Mouse (Mus musculus) limb, embryonic 12.5 days (tissue): ENCODE data around the gene Rps6kl1. TPM values are rescaled to one million over a fixed set of nuclear protein-coding genes. Genes with fewer than 3 reads are reported as not detected.

Source experiments
- ATAC-seq: fragments of 200-750 bp; cut with Nextera tagmentation; 2 replicates; pipeline ENCODE4 v1.8.0; 2017; ENCODE audit warnings: low read depth, moderate TSS enrichment; ENCODE audit not compliant: insufficient number of reproducible peaks, insufficient read depth, low FRiP score, low TSS enrichment
- H3K27ac ChIP-seq: fragments of 300-500 bp; sonication (generic); 2 replicates; pipeline ENCODE4 v1.5.1; 2016; ENCODE audit warnings: mild to moderate bottlenecking, moderate library complexity
- H3K27me3 ChIP-seq: fragments of 300-500 bp; sonication (generic); 2 replicates; pipeline ENCODE4 v1.6.1; 2016; ENCODE audit warnings: mild to moderate bottlenecking, moderate library complexity
- H3K36me3 ChIP-seq: fragments of 300-500 bp; sonication (generic); 2 replicates; pipeline ENCODE4 v1.6.1; 2016; ENCODE audit warnings: mild to moderate bottlenecking, moderate library complexity
- H3K4me1 ChIP-seq: fragments of 300-500 bp; sonication (generic); replicated peaks from 2 replicates; pipeline ENCODE4 v1.6.1; 2016
- H3K4me2 ChIP-seq: fragments of 300-500 bp; sonication (generic); 2 replicates; pipeline ENCODE4 v1.6.1; 2016; ENCODE audit warnings: mild to moderate bottlenecking, moderate library complexity
- H3K4me3 ChIP-seq: fragments of 300-500 bp; sonication (generic); replicated peaks from 2 replicates; pipeline ENCODE4 v1.5.1; 2016; ENCODE audit warnings: mild to moderate bottlenecking
- H3K9ac ChIP-seq: fragments of 300-500 bp; sonication (generic); replicated peaks from 2 replicates; pipeline ENCODE4 v1.6.1; 2016; ENCODE audit warnings: mild to moderate bottlenecking, moderate library complexity
- H3K9me3 ChIP-seq: fragments of 300-500 bp; sonication (generic); 2 replicates; pipeline ENCODE4 v1.6.1; 2016; ENCODE audit warnings: mild to moderate bottlenecking, moderate library complexity
- WGBS: fragments of 180-500 bp; shearing (Covaris S2); methylation state at CpG from one replicate; pipeline ENCODE4 v1.1.7; 2016; 5-methylcytosine and 5-hydroxymethylcytosine counted together
- polyA plus RNA-seq: library from polyadenylated mRNA; unstranded; fragments of >200 nt; fragmentation: Nextera tagmentation; extraction: Ambion mirVana; gene quantifications from 2 replicates; pipeline ENCODE4 v1.2.1, GENCODE M21; 2016

Rps6kl1 gene
- polyA plus RNA-seq, 1 experiment from 2014 or later = 0.56 TPM

DNA sequence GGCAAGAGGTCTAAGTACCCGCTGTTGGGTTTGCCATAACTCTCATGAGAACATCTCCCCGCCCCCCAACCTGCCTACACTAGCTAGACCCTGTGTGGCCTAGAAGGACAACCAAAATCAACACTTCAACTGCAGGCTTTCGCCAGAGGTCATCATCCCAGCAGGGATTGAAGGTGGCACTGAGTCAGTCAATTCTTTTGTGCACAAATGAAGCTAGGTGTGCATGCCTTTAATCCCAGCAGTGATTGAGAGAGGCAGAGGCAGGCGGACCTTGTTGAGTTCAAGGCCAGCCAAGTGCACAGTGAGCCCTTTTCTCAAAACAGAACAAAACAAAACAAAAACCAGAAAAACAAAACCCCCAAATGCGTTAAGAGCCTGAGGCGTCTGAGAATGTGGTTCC lies 10.0 kb downstream of the Rps6kl1 start:
- no peaks in the 10 kb centered on the region for H3K36me3 ChIP-seq
- H3K4me2 ChIP-seq = no peak overlapping the region
- no peak overlapping the region for H3K9ac ChIP-seq
- no peak overlapping the region for H3K4me3 ChIP-seq
- peaks cover 7% of the 10 kb centered on the region for H3K4me1 ChIP-seq
- no peaks in the 10 kb centered on the region for H3K9me3 ChIP-seq
- WGBS = 82% methylated on average over 6 of the region's 6 CpGs
- peaks cover 26% of the 10 kb centered on the region for H3K27me3 ChIP-seq
- ATAC-seq = no peak
- no peak overlapping the region for H3K27ac ChIP-seq

GRCm38 (mm10) chr12:85140036-85140701 lies 10.9 kb downstream of the Rps6kl1 start:
- no peak for ATAC-seq
- H3K4me1 ChIP-seq = 0 out of 2 replicates have a peak, but pooled peaks cover 6% of the 10 kb centered on the region
- WGBS = 48% methylated on average over 18 of the region's 18 CpGs
- H3K4me3 ChIP-seq = no peak overlapping the region
- H3K4me2 ChIP-seq = 0 out of 2 replicates have a peak overlapping the region, but pooled peaks have one; percentile 9
- no peak overlapping the region for H3K27ac ChIP-seq
- peaks cover 8% of the 10 kb centered on the region for H3K36me3 ChIP-seq
- H3K9ac ChIP-seq = no peak overlapping the region; the same call in 1 of the 2 replicates
- peaks cover 26% of the 10 kb centered on the region for H3K27me3 ChIP-seq
- no peaks in the 10 kb centered on the region for H3K9me3 ChIP-seq

DNA sequence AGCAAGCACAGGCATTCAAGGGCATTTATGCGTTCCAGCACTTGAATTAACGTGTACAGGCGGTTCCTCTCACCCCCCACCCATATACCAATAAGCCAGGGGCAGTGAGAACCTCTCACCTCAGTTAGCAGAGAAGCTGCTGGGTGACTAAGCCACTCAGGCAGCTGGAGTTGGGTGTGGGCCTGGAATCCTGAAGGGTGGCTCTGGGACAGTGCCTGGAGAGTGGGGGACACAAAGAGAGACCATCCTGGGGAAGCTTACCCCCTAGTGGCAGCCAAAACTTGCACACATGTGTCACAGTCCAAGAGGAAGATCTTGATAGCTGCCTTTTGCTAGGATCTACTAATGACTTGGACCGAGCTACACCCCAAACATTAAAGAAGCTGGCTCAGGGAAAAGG lies 14.4 kb downstream of the Rps6kl1 start:
- 83% methylated on average over 4 of the region's 4 CpGs for WGBS
- H3K9me3 ChIP-seq = no peaks in the 10 kb centered on the region
- H3K4me2 ChIP-seq = no peak overlapping the region
- peaks cover 24% of the 10 kb centered on the region for H3K27me3 ChIP-seq
- no peak overlapping the region for H3K4me3 ChIP-seq
- H3K27ac ChIP-seq = no peak overlapping the region
- ATAC-seq = no peak
- 0 out of 2 replicates have a peak, but pooled peaks cover 6% of the 10 kb centered on the region for H3K4me1 ChIP-seq
- peaks cover 39% of the 10 kb centered on the region for H3K36me3 ChIP-seq
- H3K9ac ChIP-seq = no peak overlapping the region

GRCm38 (mm10) chr12:85135513-85136470 lies 15.3 kb downstream of the Rps6kl1 start:
- Histone ChIP-seq H3K4me2 (no peak overlapping the region), H3K9ac (no peak overlapping the region), H3K27me3 (peaks cover 21% of the 10 kb centered on the region), H3K36me3 (peaks cover 47% of the 10 kb centered on the region), H3K27ac (peak overlapping the region; percentile 23; the same call in 1 of the 2 replicates), H3K4me3 (no peak overlapping the region), H3K9me3 (no peaks in the 10 kb centered on the region), H3K4me1 (0 out of 2 replicates have a peak, but pooled peaks cover 6% of the 10 kb centered on the region)
- no peak for ATAC-seq
- 80% methylated on average over 19 of the region's 19 CpGs for WGBS

DNA sequence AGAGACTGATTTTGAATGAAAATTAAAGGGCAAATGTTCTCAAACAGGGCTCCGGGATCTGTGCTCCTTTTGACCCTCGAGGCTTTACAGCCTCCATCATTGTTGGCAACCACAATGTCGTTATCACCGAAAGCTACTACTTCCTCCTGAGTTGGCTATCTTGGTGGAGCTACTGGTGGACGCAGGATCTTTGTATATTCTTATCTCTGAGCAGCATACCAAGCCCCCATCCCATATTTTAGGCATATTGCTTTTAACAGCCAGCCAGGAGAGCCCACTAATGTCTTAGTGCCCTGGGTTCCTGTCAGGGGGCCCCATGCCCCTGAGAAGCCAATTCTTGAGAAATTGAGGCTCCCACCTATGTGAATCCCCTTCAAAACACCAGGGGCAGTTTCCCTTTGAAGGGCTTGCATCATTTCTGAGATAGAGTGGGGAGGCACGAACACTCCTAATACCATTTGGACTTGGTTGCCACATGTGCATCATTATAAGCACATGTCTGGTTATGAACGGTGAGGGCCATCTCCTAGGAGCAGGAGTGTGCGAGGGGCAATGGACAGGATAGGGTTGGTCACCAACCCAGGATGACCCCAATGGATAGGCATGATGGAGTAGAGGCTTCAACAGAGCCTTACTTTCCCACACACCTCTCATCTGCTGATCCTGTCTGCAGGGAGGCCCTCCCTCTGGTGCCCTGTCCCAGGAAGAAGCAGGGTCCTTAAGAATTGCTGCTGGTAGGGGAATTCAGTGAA lies 16.8 kb downstream of the Rps6kl1 start:
- Histone ChIP-seq H3K36me3 (peaks cover 63% of the 10 kb centered on the region), H3K9ac (no peak overlapping the region), H3K4me2 (no peak overlapping the region), H3K4me1 (0 out of 2 replicates have a peak, but pooled peaks cover 6% of the 10 kb centered on the region), H3K27ac (no peak overlapping the region), H3K9me3 (no peaks in the 10 kb centered on the region), H3K4me3 (no peak overlapping the region), H3K27me3 (peaks cover 6% of the 10 kb centered on the region; the same call in 1 of the 2 replicates)
- ATAC-seq = no peak
- 86% methylated on average over 8 of the region's 8 CpGs for WGBS

DNA sequence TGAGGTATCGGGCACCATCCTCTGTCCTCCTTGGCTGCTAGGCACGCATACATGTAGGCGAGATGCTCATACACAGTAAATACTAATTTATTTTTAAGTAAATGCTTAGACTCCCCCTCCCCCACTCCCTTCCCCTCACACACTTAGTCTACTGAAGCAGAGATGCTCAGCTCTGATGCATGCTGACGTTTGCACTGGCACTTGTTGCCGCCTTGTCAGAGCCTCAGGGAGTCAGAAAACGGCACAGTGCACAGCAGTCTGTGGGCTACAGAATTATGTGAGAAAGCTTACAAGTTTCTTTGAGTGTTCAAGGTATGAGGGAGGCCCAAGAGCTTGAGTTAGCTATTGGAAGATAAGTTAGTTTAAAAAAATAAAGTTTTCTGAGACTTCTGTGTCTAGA lies 19.7 kb downstream of the Rps6kl1 start:
- WGBS = 95% methylated on average over 6 of the region's 6 CpGs
- no peak for ATAC-seq
- Histone ChIP-seq H3K27me3 (no peaks in the 10 kb centered on the region), H3K36me3 (peaks cover 86% of the 10 kb centered on the region), H3K4me3 (no peak overlapping the region), H3K9ac (no peak overlapping the region), H3K9me3 (no peaks in the 10 kb centered on the region), H3K4me1 (0 out of 2 replicates have a peak, but pooled peaks cover 5% of the 10 kb centered on the region), H3K27ac (no peak overlapping the region), H3K4me2 (no peak overlapping the region)

DNA sequence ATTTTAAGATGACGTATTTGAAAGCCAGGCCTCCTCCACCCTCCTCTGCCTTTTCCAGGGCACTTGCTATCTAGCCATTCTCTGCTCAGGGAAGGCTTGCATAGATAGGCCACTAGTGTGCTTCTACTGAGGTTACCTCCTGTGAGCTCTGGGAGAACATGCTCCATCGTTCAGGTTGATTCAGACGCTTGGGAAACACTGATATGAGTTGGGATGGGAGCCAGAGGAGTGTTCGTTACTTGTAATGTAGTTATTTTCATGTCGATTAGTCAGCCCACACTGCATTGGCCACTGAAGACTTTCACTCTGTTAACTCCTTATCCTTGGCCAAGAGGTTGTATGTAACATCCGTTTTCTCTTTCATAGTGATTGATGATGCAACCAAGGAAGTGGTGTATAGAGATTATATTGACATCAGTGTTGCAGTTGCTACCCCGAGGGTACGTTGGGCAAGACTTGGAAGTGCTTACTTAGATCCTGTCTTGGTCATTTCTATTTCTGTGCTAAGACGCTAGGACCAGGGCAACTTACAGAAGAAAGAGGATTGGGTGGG lies 21.6 kb downstream of the Rps6kl1 start:
- no peaks in the 10 kb centered on the region for H3K9me3 ChIP-seq
- H3K4me3 ChIP-seq = no peak overlapping the region
- no peak for ATAC-seq
- peaks cover 89% of the 10 kb centered on the region for H3K36me3 ChIP-seq
- WGBS = 96% methylated on average over 9 of the region's 9 CpGs
- no peaks in the 10 kb centered on the region for H3K4me1 ChIP-seq
- H3K27ac ChIP-seq = no peak overlapping the region
- no peak overlapping the region for H3K9ac ChIP-seq
- H3K27me3 ChIP-seq = no peaks in the 10 kb centered on the region
- no peak overlapping the region for H3K4me2 ChIP-seq

- 90% methylated on average over 8 of the region's 8 CpGs for WGBS
- H3K27ac ChIP-seq = no peak overlapping the region
- H3K36me3 ChIP-seq = peaks cover 90% of the 10 kb centered on the region
- H3K4me1 ChIP-seq = no peaks in the 10 kb centered on the region
- H3K9ac ChIP-seq = no peak overlapping the region
- no peaks in the 10 kb centered on the region for H3K9me3 ChIP-seq
- H3K4me2 ChIP-seq = no peak overlapping the region
- H3K27me3 ChIP-seq = no peaks in the 10 kb centered on the region
- no peak overlapping the region for H3K4me3 ChIP-seq
- ATAC-seq = no peak
Observed at GRCm38 (mm10) chr12:85126986-85127603, 24.0 kb downstream of the Rps6kl1 start.

- Histone ChIP-seq H3K27ac (no peak overlapping the region), H3K4me3 (no peak overlapping the region), H3K27me3 (no peaks in the 10 kb centered on the region), H3K4me2 (no peak overlapping the region), H3K9ac (no peak overlapping the region), H3K9me3 (no peaks in the 10 kb centered on the region), H3K4me1 (no peaks in the 10 kb centered on the region), H3K36me3 (peaks cover 93% of the 10 kb centered on the region)
- WGBS = 94% methylated on average over 5 of the region's 5 CpGs
- ATAC-seq = no peak
Observed at GRCm38 (mm10) chr12:85124751-85125150, 26.3 kb downstream of the Rps6kl1 start.

DNA sequence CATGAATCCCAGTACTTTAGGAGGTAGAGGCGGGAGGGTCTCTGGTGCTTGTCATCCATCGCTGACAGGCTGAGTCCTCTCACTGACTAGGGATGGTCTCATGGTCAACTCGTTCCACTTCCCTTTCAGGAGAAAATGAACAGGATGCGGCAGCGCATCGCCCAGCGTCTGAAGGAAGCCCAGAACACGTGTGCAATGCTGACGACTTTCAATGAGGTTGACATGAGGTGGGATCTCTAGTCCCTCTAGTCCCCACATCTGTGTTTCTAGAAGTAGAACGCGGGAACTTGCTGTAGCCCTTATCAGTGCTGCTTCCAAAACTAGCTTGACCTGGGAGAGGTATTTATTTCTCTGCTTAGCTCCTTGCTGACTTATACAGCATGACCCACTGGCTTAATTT lies 27.4 kb downstream of the Rps6kl1 start:
- H3K9me3 ChIP-seq = no peaks in the 10 kb centered on the region
- WGBS = 93% methylated on average over 11 of the region's 11 CpGs

More for the DNA sequence above, 27.4 kb downstream of the Rps6kl1 start:
- Histone ChIP-seq H3K27ac (no peak overlapping the region), H3K36me3 (peaks cover 95% of the 10 kb centered on the region), H3K27me3 (no peaks in the 10 kb centered on the region), H3K4me1 (no peaks in the 10 kb centered on the region), H3K4me2 (no peak overlapping the region), H3K4me3 (no peak overlapping the region), H3K9ac (no peak overlapping the region)
- ATAC-seq = no peak
